Comparison of ENCODE assay signal across 32 mouse cellular contexts in genomic region chr7:92008702-92009101, GRCm38 (mm10).
"Had no signal": no experiment of that assay in that cellular context is flagged by ENCODE, and none has a peak within 500 bp of the region (broad histone marks: within the 10 kb centered on the region; RNA-seq: fewer than 3 reads in every experiment).

No protein-coding gene starts in this region.

- DNase-seq: heart, adult 2 months; heart, postnatal 10 days; heart, postnatal 14 days; heart, postnatal 36 days; heart, postnatal 4 days; kidney, adult 11 months; kidney, adult 18-20 months; kidney, adult 2 months; kidney, adult 8-10 months; kidney, adult 9 months; kidney, postnatal 10 days; kidney, postnatal 14 days; kidney, postnatal 25 days; kidney, postnatal 36 days; layer of hippocampus, adult 9-11 months; layer of hippocampus, postnatal 36 days had no signal

- H3K4me2 ChIP-seq: heart, embryonic 11.5 days; heart, embryonic 12.5 days; heart, embryonic 13.5 days; heart, embryonic 15.5 days; hindbrain, embryonic 12.5 days; hindbrain, embryonic 13.5 days; hindbrain, embryonic 15.5 days; kidney, embryonic 15.5 days had no signal

- ATAC-seq: hindbrain, embryonic 16.5 days; hindbrain, postnatal 0 days; inflammation-experienced regulatory T-cells, adult 6 months had no signal

- H3K9ac ChIP-seq: heart, embryonic 12.5 days; heart, embryonic 13.5 days; heart, embryonic 15.5 days; hindbrain, embryonic 12.5 days; hindbrain, embryonic 13.5 days; hindbrain, embryonic 15.5 days; kidney, embryonic 15.5 days had no signal

- H3K9me3 ChIP-seq: heart, embryonic 10.5 days; heart, embryonic 12.5 days; heart, embryonic 13.5 days; heart, embryonic 15.5 days; hindbrain, embryonic 10.5 days; hindbrain, embryonic 12.5 days; hindbrain, embryonic 13.5 days; hindbrain, embryonic 15.5 days; kidney, embryonic 15.5 days had no signal

- H3K36me3 ChIP-seq: heart, embryonic 10.5 days; heart, embryonic 12.5 days; heart, embryonic 13.5 days; heart, embryonic 15.5 days; hindbrain, embryonic 10.5 days; hindbrain, embryonic 12.5 days; hindbrain, embryonic 13.5 days; hindbrain, embryonic 15.5 days; kidney, embryonic 15.5 days had no signal

- H3K4me3 ChIP-seq: heart, adult 2 months; heart, embryonic 10.5 days; heart, embryonic 12.5 days; heart, embryonic 13.5 days; heart, embryonic 15.5 days; hindbrain, embryonic 10.5 days; hindbrain, embryonic 12.5 days; hindbrain, embryonic 13.5 days; hindbrain, embryonic 15.5 days; kidney, embryonic 15.5 days; layer of hippocampus, adult 2 months; left cerebral cortex, adult 2 months had no signal

- H3K4me1 ChIP-seq: heart, embryonic 10.5 days; heart, embryonic 12.5 days; heart, embryonic 13.5 days; heart, embryonic 15.5 days; hindbrain, embryonic 10.5 days; hindbrain, embryonic 12.5 days; hindbrain, embryonic 13.5 days; hindbrain, embryonic 15.5 days; kidney, embryonic 15.5 days had no signal

- H3K27ac ChIP-seq: heart, adult 2 months; heart, embryonic 10.5 days; heart, embryonic 13.5 days; heart, embryonic 15.5 days; hindbrain, embryonic 10.5 days; hindbrain, embryonic 12.5 days; hindbrain, embryonic 13.5 days; hindbrain, embryonic 15.5 days; hindbrain, postnatal 0 days; kidney, embryonic 15.5 days; kidney, postnatal 0 days; layer of hippocampus, adult 2 months; left cerebral cortex, adult 2 months had no signal

- H3K27me3 ChIP-seq: heart, embryonic 12.5 days; heart, embryonic 13.5 days; heart, embryonic 15.5 days; hindbrain, embryonic 12.5 days; hindbrain, embryonic 13.5 days; hindbrain, embryonic 15.5 days; kidney, embryonic 15.5 days had no signal
